Mouse (Mus musculus): Measurements from ENCODE around the gene Siva1. TPM values are rescaled to one million over a fixed set of nuclear protein-coding genes. Genes with fewer than 3 reads are reported as not detected.

The Siva1 gene
- total RNA-seq (2023), result 10 to 100 TPM; 15.6 to 21.2 TPM

GRCm38 (mm10) chr12:112644180-112644854 is at the start of gene Siva1:
Gene Siva1 (plus strand): TSS chr12:112644679.

GRCm38 (mm10) chr12:112619686-112620353 is 24.7 kb upstream of the Siva1 start, which contains the start of gene Adssl1:
Gene Adssl1 (plus strand): TSS chr12:112620045.

GRCm38 (mm10) chr12:112674132-112675011 is 29.9 kb downstream of the Siva1 start, which contains the start of gene Akt1:
Gene Akt1 (minus strand): TSS chr12:112674884.

GRCm38 (mm10) chr12:112678555-112679026 is 34.1 kb downstream of the Siva1 start, which contains the start of gene Zbtb42:
Gene Zbtb42 (plus strand): TSS chr12:112678828.

Other genes with a start within 250 kb of the Siva1 start
- not detected for gene A530016L24Rik, start 155.2 kb upstream of the Siva1 start, total RNA-seq (2023)
- gene Tmem179, start 127.9 kb upstream of the Siva1 start, total RNA-seq (2023), result not detected
- gene Inf2, start 55.9 kb upstream of the Siva1 start, total RNA-seq (2023), result 10 to 100 TPM; 68.7 to 71.1 TPM
- 1 to 10 TPM; 2.3 to 3.7 TPM for gene Adssl1, start 24.6 kb upstream of the Siva1 start, total RNA-seq (2023)
- gene Akt1, start 30.2 kb downstream of the Siva1 start, total RNA-seq (2023), result 100 to 1,000 TPM; 109 TPM
- 1 to 10 TPM; 5.1 to 5.6 TPM for gene Zbtb42, start 34.1 kb downstream of the Siva1 start, total RNA-seq (2023)
- gene Cep170b, start 75.8 kb downstream of the Siva1 start, total RNA-seq (2023), result 10 to 100 TPM in 1 of 2 experiments, 1 to 10 TPM in 1; 9.8 to 13.0 TPM
- gene Pld4, start 116.0 kb downstream of the Siva1 start, total RNA-seq (2023), result 10 to 100 TPM in 1 of 2 experiments, 1 to 10 TPM in 1; 3.9 to 11.8 TPM
- under 1 TPM; 0.24 to 0.29 TPM for gene Ahnak2, start 158.0 kb downstream of the Siva1 start, total RNA-seq (2023)
- 1 to 10 TPM in 1 of 2 experiments, not detected in 1; 1.0 TPM for gene Clba1, start 164.3 kb downstream of the Siva1 start, total RNA-seq (2023)
- gene Cdca4, start 184.7 kb downstream of the Siva1 start, total RNA-seq (2023), result 10 to 100 TPM; 37.9 to 38.9 TPM
- 100 to 1,000 TPM; 180 to 202 TPM for gene Gpr132, start 223.5 kb downstream of the Siva1 start, total RNA-seq (2023)

All from T-cell, adult 66 days (primary cell).